Mouse (Mus musculus): ENCODE results near the gene Edem1. TPM values are rescaled to one million over a fixed set of nuclear protein-coding genes. Genes with fewer than 3 reads are reported as not detected.

The Edem1 gene
- total RNA-seq, 2 experiments from 2014 or later: 53.6 to 110 TPM

Other genes starting within 250 kb of the Edem1 start
- gene Bhlhe40, start 168.0 kb upstream of the Edem1 start, total RNA-seq (2014; fragmentation: Nextera tagmentation): 1.7 and 2.1 TPM in 2 replicates
- 3.5 and 5.9 TPM in 2 replicates for gene Bhlhe40, start 168.0 kb upstream of the Edem1 start, total RNA-seq (2017)
- gene Arl8b, start 45.5 kb upstream of the Edem1 start, total RNA-seq (2014; fragmentation: Nextera tagmentation): 96.8 and 113 TPM in 2 replicates
- gene Arl8b, start 45.5 kb upstream of the Edem1 start, total RNA-seq (2017): 59.2 and 91.6 TPM in 2 replicates

Measured in granulocyte monocyte progenitor cell, adult 5-6 weeks (primary cell).